ENCODE assay signal across 27 mouse cellular contexts in the genomic region with DNA sequence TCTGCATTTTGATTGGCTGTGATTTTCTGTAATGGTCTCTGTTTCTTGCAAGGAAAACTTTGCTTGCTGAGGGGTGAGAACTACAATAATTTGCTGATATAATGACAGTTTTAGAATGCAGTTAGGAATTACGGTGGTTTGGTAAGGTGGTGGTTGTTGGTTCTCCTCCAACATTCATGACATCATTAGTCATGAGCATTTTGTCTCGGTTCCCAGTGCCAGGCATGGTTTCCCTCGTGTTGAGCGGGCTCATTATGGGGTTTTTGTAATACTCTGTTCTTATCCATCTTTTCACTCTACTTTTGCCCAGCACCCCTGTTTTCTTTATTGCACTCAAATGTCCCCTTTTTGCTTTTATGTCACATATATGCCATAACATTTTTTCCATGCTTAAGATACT.
"Had no signal": no experiment of that assay in that cellular context is flagged by ENCODE, and none has a peak within 500 bp of the region (broad histone marks: within the 10 kb centered on the region; RNA-seq: fewer than 3 reads in every experiment).

No protein-coding gene starts in this region.

- H3K27me3 ChIP-seq: heart, embryonic 15.5 days; hindbrain, embryonic 13.5 days; hindbrain, embryonic 15.5 days; kidney, embryonic 15.5 days; limb, embryonic 13.5 days; limb, embryonic 15.5 days; liver, embryonic 12.5 days had no signal

- H3K36me3 ChIP-seq: heart, embryonic 13.5 days; heart, embryonic 15.5 days; hindbrain, embryonic 13.5 days; hindbrain, embryonic 15.5 days; kidney, embryonic 15.5 days; limb, embryonic 13.5 days; limb, embryonic 15.5 days; liver, embryonic 12.5 days had no signal

- H3K4me3 ChIP-seq: heart, adult 2 months; heart, embryonic 13.5 days; heart, embryonic 15.5 days; hindbrain, embryonic 13.5 days; hindbrain, embryonic 15.5 days; kidney, embryonic 15.5 days; limb, embryonic 13.5 days; limb, embryonic 15.5 days; liver, embryonic 12.5 days had no signal

- H3K4me1 ChIP-seq: heart, embryonic 13.5 days; heart, embryonic 15.5 days; hindbrain, embryonic 13.5 days; hindbrain, embryonic 15.5 days; kidney, embryonic 15.5 days; limb, embryonic 13.5 days; limb, embryonic 15.5 days; liver, embryonic 12.5 days had no signal

- H3K4me2 ChIP-seq: heart, embryonic 11.5 days; heart, embryonic 13.5 days; heart, embryonic 15.5 days; hindbrain, embryonic 13.5 days; hindbrain, embryonic 15.5 days; kidney, embryonic 15.5 days; limb, embryonic 13.5 days; limb, embryonic 15.5 days; liver, embryonic 12.5 days had no signal

- H3K9ac ChIP-seq: heart, embryonic 13.5 days; heart, embryonic 15.5 days; hindbrain, embryonic 13.5 days; hindbrain, embryonic 15.5 days; kidney, embryonic 15.5 days; limb, embryonic 13.5 days; limb, embryonic 15.5 days; liver, embryonic 12.5 days; liver, embryonic 14.5 days had no signal

- H3K27ac ChIP-seq: heart, adult 2 months; heart, embryonic 13.5 days; heart, embryonic 15.5 days; hindbrain, embryonic 13.5 days; hindbrain, embryonic 15.5 days; hindbrain, postnatal 0 days; kidney, embryonic 15.5 days; kidney, postnatal 0 days; limb, embryonic 13.5 days; limb, embryonic 15.5 days; liver, embryonic 12.5 days; liver, embryonic 14.5 days had no signal

- DNase-seq: gastrocnemius, postnatal 14 days; gastrocnemius, postnatal 36 days; heart, adult 11 months; heart, adult 2 months; heart, postnatal 14 days; heart, postnatal 36 days; kidney, adult 11 months; kidney, adult 2 months; kidney, adult 9 months; kidney, postnatal 14 days; kidney, postnatal 36 days; layer of hippocampus, adult 9-11 months; layer of hippocampus, postnatal 36 days; left cerebral cortex, postnatal 4 days had no signal

- H3K9me3 ChIP-seq: heart, embryonic 13.5 days; heart, embryonic 15.5 days; hindbrain, embryonic 13.5 days; hindbrain, embryonic 15.5 days; kidney, embryonic 15.5 days; limb, embryonic 13.5 days; limb, embryonic 15.5 days; liver, embryonic 12.5 days had no signal

- ATAC-seq: hindbrain, postnatal 0 days; intestine, embryonic 16.5 days; liver, embryonic 12.5 days had no signal
